Mouse (Mus musculus): ENCODE measurements around the gene Ppp4r3a.
A peak's percentile ranks its signal among the peaks of the same experiment; 100 is the strongest.
"Not testable (repeated sequence)": the region's sequence is repeated elsewhere in the genome, so short reads cannot be mapped to it uniquely, and the experiment has no call there.

Ppp4r3a gene

GRCm38 (mm10) chr12:101083076-101083838 lies at the start of gene Ppp4r3a:
Gene Ppp4r3a, minus strand, starts transcription at chr12:101083702.
- DNase-seq = peak; percentile 96

GRCm38 (mm10) chr12:101123013-101123412 lies 39.5 kb upstream of the Ppp4r3a start:
- no peak for DNase-seq

DNA sequence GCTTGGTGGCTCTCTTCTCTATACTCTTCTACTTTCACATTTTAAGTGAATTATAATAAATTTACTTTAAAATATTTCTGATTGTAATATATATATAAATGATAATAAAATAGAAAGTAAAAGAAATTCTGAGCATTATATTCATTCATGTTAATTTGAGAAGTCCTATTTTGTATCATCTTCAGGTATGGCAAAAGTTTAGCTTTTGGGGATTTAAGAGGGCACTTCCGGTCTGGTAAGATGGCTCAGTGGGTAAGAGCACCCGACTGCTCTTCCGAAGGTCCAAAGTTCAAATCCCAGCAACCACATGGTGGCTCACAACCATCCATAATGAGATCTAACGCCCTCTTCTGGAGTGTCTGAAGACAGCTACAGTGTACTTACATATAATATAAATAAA lies 38.6 kb upstream of the Ppp4r3a start:
- not testable (repeated sequence) for DNase-seq

GRCm38 (mm10) chr12:101109794-101110585 lies 26.5 kb upstream of the Ppp4r3a start:
- DNase-seq = not testable (repeated sequence)

GRCm38 (mm10) chr12:101107722-101108121 lies 24.2 kb upstream of the Ppp4r3a start:
- DNase-seq = no peak

GRCm38 (mm10) chr12:101105571-101105970 lies 22.1 kb upstream of the Ppp4r3a start:
- DNase-seq = no peak

DNA sequence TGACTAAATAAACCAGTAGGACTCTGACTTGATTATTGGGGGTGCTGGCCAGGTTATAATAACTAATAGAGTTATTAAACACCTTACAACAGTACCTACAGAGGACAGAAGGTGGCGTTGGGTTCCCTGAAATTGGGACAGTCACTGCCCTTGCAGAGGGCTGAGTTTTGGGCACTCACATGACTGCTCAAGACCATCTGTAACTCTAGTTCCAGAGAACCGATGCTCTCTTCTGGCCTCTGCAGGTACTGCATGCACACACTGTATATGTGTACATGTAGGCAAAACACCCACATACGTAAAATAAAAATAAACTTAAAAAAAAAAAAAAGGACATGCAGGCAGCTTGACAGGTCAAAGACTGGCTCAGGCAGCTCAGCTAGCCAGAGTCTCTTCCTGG lies 19.1 kb upstream of the Ppp4r3a start:
- peak; percentile 17 for DNase-seq

DNA sequence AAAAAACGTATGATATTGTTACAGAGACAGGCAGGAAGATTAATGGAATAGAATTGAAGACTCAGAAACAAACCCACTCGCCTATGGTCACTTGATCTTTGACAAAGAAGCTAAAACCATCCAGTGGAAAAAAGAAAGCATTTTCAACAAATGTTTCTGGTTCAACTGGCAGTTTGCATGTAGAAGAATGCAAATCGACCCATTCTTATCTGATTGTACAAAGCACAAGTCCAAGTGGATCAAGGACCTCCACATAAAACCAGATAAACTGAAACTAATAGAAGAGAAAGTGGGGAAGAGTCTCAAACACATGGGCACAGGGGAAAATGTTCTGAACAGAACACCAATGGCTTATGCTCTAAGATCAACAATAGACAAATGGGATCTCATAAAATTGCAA lies 10.2 kb upstream of the Ppp4r3a start:
- DNase-seq = not testable (repeated sequence)

GRCm38 (mm10) chr12:101089955-101090354 lies 6.5 kb upstream of the Ppp4r3a start:
- no peak for DNase-seq

DNA sequence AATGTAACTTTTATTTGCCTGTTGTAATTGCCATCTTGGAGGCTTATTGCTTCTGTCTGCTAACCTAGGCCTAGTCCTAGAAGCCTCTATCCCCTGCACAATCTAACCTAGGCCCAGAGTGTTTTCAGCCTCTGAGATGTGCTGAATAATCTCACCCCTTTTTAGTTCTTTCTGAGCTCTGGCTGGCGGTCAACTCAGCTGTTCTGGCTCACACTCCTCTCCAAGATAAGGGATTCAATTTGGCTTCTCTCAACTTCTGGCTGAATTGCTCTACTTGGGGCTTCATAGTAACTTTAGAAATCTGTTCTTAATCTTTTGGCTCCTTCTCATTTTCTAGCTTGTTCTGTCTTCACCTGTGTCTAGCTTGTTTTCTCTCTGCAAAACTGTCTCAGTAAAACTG lies 3.9 kb upstream of the Ppp4r3a start:
- no peak for DNase-seq

GRCm38 (mm10) chr12:101084881-101085666 lies 1.6 kb upstream of the Ppp4r3a start:
- no peak for DNase-seq

DNA sequence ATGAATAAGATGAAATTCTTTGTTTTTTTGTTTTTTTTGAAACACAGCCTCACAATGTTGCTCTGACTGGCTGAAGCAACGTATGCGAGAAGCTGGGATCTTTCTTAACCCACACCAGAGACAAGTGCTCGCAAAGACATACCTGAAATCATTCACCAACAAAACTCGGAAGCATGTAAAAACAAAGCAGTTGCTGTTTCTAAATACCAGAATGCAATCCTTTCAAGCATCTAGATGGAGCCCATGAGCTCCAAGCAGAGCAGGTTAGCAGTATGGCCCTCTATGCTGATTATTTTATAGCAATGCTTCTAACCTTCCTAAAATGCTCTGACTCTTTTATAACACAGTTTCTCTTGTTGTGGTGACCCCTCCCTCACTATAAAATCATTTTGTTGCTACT lies 735 bp upstream of the Ppp4r3a start:
- no peak for DNase-seq

DNA sequence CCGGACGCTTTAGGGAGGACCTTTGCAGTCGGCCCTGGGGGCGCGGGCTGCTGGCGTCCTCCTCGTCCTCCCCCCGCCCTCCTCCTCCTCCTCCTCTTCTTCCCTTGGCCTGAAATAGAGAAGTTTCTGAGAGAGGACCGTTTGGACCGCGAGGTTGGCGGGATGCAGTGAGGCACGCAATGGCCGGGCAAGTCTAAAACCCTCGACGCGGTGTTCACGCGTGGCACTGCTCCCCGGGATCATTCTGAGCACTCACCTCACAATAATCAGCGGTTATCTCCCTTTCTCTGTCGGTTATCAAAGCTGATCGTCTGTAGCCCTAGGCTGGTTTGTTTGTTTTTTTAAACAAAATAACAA lies 315 bp upstream of the Ppp4r3a start:
- no peak for DNase-seq

GRCm38 (mm10) chr12:101082296-101083075 lies 1.0 kb downstream of the Ppp4r3a start:
- peak; percentile 23 for DNase-seq

DNA sequence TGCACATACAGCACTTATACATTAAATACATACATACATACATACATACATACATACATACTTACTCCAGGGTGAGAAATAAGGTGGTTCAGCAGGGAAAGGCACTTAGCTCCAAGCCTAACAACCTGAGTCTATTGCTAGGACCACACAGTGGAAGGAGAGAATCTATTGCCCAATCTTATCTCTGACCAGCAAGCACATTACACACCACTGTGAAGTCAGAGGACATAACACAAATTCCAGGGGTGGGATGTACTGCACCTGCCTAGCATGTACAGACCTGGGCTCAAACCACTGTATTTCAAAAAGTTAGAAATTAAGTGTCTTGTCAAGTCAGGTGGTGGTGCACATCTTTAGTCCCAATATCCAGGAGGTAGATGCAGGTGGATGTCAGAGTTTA lies 5.5 kb downstream of the Ppp4r3a start:
- DNase-seq = no peak

- DNase-seq = no peak
These were observed 8.1 kb downstream of the Ppp4r3a start for GRCm38 (mm10) chr12:101075433-101075832.

DNA sequence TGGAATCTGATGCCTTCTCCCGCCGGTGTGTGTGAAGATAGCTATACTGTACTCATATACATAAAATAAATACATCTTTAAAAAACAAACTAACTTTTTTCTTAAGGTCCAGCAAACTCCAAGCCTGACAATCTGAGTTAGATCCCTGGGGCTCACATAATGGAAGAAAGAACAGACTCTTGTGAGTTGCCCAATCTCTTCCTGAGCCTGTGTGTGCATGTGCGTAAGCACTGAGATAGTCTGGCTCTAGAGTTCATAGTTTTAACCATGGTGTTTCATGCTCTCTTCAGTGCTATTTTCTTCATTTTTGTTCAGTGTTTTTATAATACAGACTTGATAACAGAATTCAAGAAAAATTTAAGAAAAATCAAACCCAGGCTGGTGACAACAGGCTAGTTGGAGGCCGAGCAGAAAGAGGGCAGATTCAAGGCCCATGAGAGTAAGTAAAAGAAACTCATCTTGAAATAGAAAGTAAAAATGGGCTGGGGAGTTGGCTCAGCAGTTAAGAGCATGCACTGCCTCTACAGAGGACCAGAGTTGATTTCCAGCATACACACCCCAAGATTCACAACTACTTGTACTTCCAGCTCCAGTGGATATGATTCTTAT lies 8.6 kb downstream of the Ppp4r3a start:
- DNase-seq = no peak

DNA sequence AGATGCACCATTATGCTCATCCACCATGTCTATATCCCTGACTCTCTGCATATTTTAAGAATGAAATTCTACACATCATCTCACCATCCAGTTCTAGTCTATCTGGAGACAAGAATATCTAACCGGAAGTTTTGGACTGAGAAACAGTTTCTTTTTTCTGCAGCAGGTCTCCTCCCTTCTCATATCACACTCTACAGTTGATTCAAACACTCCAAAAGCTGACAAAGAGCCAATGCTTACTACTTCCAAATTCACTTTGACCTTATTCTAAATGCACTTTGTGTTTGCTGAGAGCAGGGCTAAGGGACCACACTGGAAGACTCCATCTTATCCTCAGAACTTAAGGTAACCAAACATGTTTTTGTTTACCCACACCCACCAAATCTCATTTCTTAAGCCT lies 13.7 kb downstream of the Ppp4r3a start:
- no peak for DNase-seq

DNA sequence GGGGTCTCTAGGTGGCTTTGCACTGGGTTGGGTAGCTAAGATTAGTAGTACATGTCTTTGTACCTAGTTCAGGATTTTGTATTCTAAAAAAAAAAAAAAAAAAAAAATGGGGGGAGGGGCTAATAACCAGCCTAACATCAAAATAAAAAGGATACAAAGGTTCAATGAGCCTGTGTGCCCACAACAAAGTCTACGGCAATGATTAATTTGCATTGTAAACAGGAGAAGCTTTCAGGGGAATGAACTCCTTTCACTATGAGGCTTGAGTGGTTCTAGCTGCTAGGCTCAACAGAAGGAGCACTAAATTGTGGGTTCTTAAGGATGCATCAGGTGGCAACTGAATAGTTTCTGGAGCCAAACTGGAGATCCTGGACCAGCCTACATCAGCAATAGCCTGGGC lies 17.2 kb downstream of the Ppp4r3a start:
- no peak for DNase-seq

GRCm38 (mm10) chr12:101039956-101040355 lies 43.5 kb downstream of the Ppp4r3a start:
- DNase-seq = no peak

DNA sequence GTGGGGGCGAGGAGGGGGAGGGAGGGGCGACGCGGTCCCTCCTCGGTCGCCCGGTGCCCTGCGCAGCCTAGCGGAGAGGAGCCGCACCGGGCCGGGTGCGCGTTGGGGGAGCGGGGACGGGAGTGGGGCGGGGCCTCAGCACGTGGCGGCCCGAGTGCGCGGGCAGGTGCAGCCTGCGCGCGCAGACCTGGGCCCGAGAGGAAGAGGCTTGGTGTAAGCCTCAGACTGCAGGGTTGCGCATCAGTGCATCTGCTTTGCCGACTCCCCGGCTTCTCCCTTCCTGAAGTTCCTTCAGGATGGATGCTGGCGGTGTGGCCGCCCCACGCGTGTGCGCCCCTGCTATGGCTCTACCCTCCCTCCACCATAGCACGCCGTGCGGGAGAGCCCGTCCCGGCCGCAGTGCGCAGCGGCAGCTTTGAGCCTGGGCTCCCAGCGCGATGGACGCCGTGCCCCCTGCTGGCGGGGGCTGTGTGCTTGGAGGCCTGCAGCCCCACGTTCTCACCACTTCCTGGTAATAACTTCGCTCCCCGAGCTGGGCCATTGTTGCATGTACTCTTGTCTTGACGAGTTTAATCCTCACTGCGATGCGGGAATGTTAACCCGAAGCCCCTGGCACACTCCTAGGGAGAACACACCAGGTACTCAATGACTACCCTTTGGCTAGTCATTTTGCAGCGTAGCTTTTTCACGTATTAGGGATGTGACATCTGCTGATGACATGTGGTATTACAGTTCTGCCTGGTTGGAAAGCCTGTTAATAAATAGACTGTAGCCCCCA lies 54.4 kb downstream of the Ppp4r3a start, which contains the start of gene Ccdc88c:
Gene Ccdc88c (minus strand): TSS at position 103 of the 778 bp plus-strand sequence.
- peak; percentile 83 for DNase-seq

Data from kidney, adult 11 months (tissue).